Mouse (Mus musculus): Measurements from ENCODE around the gene Shd. TPM values are rescaled to one million over a fixed set of nuclear protein-coding genes. Genes with fewer than 3 reads are reported as not detected.
A peak's percentile ranks its signal among the peaks of the same experiment; 100 is the strongest.

The Shd gene
- polyA plus RNA-seq, 1 experiment: 122 TPM

GRCm38 (mm10) chr17:55948647-55949046 lies 21.6 kb upstream of the Shd start:
- H3K4me3 ChIP-seq (replicated peaks; ENCODE audit: insufficient read depth, low read depth, low read length): no peak overlapping the region
- no peak overlapping the region for H3K27ac ChIP-seq (ENCODE audit: insufficient read depth, low read length)
- DNase-seq: no peak
- H3K27me3 ChIP-seq (ENCODE audit: control insufficient read depth, insufficient read depth, low read length): no peaks in the 10 kb centered on the region
- WGBS: 92% methylated on average over 4 of the region's 4 CpGs
- no peaks in the 10 kb centered on the region for H3K4me1 ChIP-seq (ENCODE audit: control insufficient read depth, insufficient read depth, low read length)
- no peak for TF ChIP-seq CTCF (IDR thresholded peaks at IDR 0.05; ENCODE audit: borderline replicate concordance, insufficient read depth, low read depth, low read length)
- TF ChIP-seq POLR2A (IDR thresholded peaks at IDR 0.05; ENCODE audit: borderline replicate concordance, insufficient read depth, low read length): no peak

- 89% methylated on average over 2 of the region's 2 CpGs for WGBS
- Histone ChIP-seq H3K4me1 (ENCODE audit: control insufficient read depth, insufficient read depth, low read length) (no peaks in the 10 kb centered on the region), H3K4me3 (replicated peaks; ENCODE audit: insufficient read depth, low read depth, low read length) (no peak within 1 kb of the TSS), H3K27ac (ENCODE audit: insufficient read depth, low read length) (no peak within 1 kb of the TSS), H3K27me3 (ENCODE audit: control insufficient read depth, insufficient read depth, low read length) (no peaks in the 10 kb centered on the region)
- no peak for DNase-seq
- no peak for TF ChIP-seq CTCF (IDR thresholded peaks at IDR 0.05; ENCODE audit: borderline replicate concordance, insufficient read depth, low read depth, low read length)
- TF ChIP-seq POLR2A (IDR thresholded peaks at IDR 0.05; ENCODE audit: borderline replicate concordance, insufficient read depth, low read length): no peak
Observed at GRCm38 (mm10) chr17:55949400-55949799, 20.9 kb upstream of the Shd start, which contains the start of gene Zfp119b. Zfp119b (minus strand) TSS chr17:55949500.

- no peak overlapping the region for H3K27ac ChIP-seq (ENCODE audit: insufficient read depth, low read length)
Observed at GRCm38 (mm10) chr17:55950601-55951000, 19.7 kb upstream of the Shd start.

GRCm38 (mm10) chr17:55952041-55952440 lies 18.2 kb upstream of the Shd start:
- TF ChIP-seq POLR2A (IDR thresholded peaks at IDR 0.05; ENCODE audit: borderline replicate concordance, insufficient read depth, low read length) (no peak), CTCF (IDR thresholded peaks at IDR 0.05; ENCODE audit: borderline replicate concordance, insufficient read depth, low read depth, low read length) (no peak)
- no peak overlapping the region for H3K27ac ChIP-seq (ENCODE audit: insufficient read depth, low read length)
- no peaks in the 10 kb centered on the region for H3K27me3 ChIP-seq (ENCODE audit: control insufficient read depth, insufficient read depth, low read length)
- peaks cover 4% of the 10 kb centered on the region; the same call in 1 of the 2 replicates for H3K4me1 ChIP-seq (ENCODE audit: control insufficient read depth, insufficient read depth, low read length)
- no peak overlapping the region for H3K4me3 ChIP-seq (replicated peaks; ENCODE audit: insufficient read depth, low read depth, low read length)
- DNase-seq: no peak

More at GRCm38 (mm10) chr17:55950601-55951000, 19.7 kb upstream of the Shd start:
- DNase-seq: no peak
- WGBS: 76% methylated on average over 9 of the region's 9 CpGs
- Histone ChIP-seq H3K4me3 (replicated peaks; ENCODE audit: insufficient read depth, low read depth, low read length) (no peak overlapping the region), H3K4me1 (ENCODE audit: control insufficient read depth, insufficient read depth, low read length) (no peaks in the 10 kb centered on the region), H3K27me3 (ENCODE audit: control insufficient read depth, insufficient read depth, low read length) (no peaks in the 10 kb centered on the region)
- TF ChIP-seq POLR2A (IDR thresholded peaks at IDR 0.05; ENCODE audit: borderline replicate concordance, insufficient read depth, low read length) (no peak), CTCF (IDR thresholded peaks at IDR 0.05; ENCODE audit: borderline replicate concordance, insufficient read depth, low read depth, low read length) (no peak)

- TF ChIP-seq POLR2A (IDR thresholded peaks at IDR 0.05; ENCODE audit: borderline replicate concordance, insufficient read depth, low read length): no peak
- Histone ChIP-seq H3K27ac (ENCODE audit: insufficient read depth, low read length) (no peak within 1 kb of the TSS), H3K27me3 (ENCODE audit: control insufficient read depth, insufficient read depth, low read length) (no peaks in the 10 kb centered on the region), H3K4me1 (ENCODE audit: control insufficient read depth, insufficient read depth, low read length) (peaks cover 8% of the 10 kb centered on the region; the same call in 1 of the 2 replicates), H3K4me3 (replicated peaks; ENCODE audit: insufficient read depth, low read depth, low read length) (no peak within 1 kb of the TSS)
- 70% methylated on average over 6 of the region's 6 CpGs for WGBS
- no peak for DNase-seq
Observed at GRCm38 (mm10) chr17:55952447-55953027, 17.7 kb upstream of the Shd start, which contains the start of gene Ebi3. Ebi3 (plus strand) TSS chr17:55952640.

- H3K27me3 ChIP-seq (ENCODE audit: control insufficient read depth, insufficient read depth, low read length): no peaks in the 10 kb centered on the region
- TF ChIP-seq POLR2A (IDR thresholded peaks at IDR 0.05; ENCODE audit: borderline replicate concordance, insufficient read depth, low read length) (no peak), CTCF (IDR thresholded peaks at IDR 0.05; ENCODE audit: borderline replicate concordance, insufficient read depth, low read depth, low read length) (no peak)
- peaks cover 9% of the 10 kb centered on the region; the same call in 1 of the 2 replicates for H3K4me1 ChIP-seq (ENCODE audit: control insufficient read depth, insufficient read depth, low read length)
- WGBS: 59% methylated on average over 6 of the region's 6 CpGs
- H3K4me3 ChIP-seq (replicated peaks; ENCODE audit: insufficient read depth, low read depth, low read length): no peak overlapping the region
- no peak overlapping the region for H3K27ac ChIP-seq (ENCODE audit: insufficient read depth, low read length)
- DNase-seq: no peak
Observed at GRCm38 (mm10) chr17:55953751-55954150, 16.5 kb upstream of the Shd start.

GRCm38 (mm10) chr17:55954229-55954628 lies 16.0 kb upstream of the Shd start:
- TF ChIP-seq CTCF (IDR thresholded peaks at IDR 0.05; ENCODE audit: borderline replicate concordance, insufficient read depth, low read depth, low read length) (no peak), POLR2A (IDR thresholded peaks at IDR 0.05; ENCODE audit: borderline replicate concordance, insufficient read depth, low read length) (no peak)
- no peak overlapping the region for H3K4me3 ChIP-seq (replicated peaks; ENCODE audit: insufficient read depth, low read depth, low read length)
- H3K27me3 ChIP-seq (ENCODE audit: control insufficient read depth, insufficient read depth, low read length): no peaks in the 10 kb centered on the region
- peaks cover 9% of the 10 kb centered on the region; the same call in 1 of the 2 replicates for H3K4me1 ChIP-seq (ENCODE audit: control insufficient read depth, insufficient read depth, low read length)
- WGBS: 42% methylated on average over 16 of the region's 16 CpGs
- DNase-seq: peak in 1 of 2 experiments; percentile 4
- H3K27ac ChIP-seq (ENCODE audit: insufficient read depth, low read length): no peak overlapping the region

- H3K27ac ChIP-seq (ENCODE audit: insufficient read depth, low read length): no peak overlapping the region
- H3K4me3 ChIP-seq (replicated peaks; ENCODE audit: insufficient read depth, low read depth, low read length): peak overlapping the region; percentile 60
- WGBS: 1% methylated on average over 26 of the region's 26 CpGs
- no peak for TF ChIP-seq CTCF (IDR thresholded peaks at IDR 0.05; ENCODE audit: borderline replicate concordance, insufficient read depth, low read depth, low read length)
- peak; percentile 48; the same call in 1 of the 2 replicates for TF ChIP-seq POLR2A (IDR thresholded peaks at IDR 0.05; ENCODE audit: borderline replicate concordance, insufficient read depth, low read length)
- H3K4me1 ChIP-seq (ENCODE audit: control insufficient read depth, insufficient read depth, low read length): peaks cover 14% of the 10 kb centered on the region
- DNase-seq: peak; percentile 88 to 89
- H3K27me3 ChIP-seq (ENCODE audit: control insufficient read depth, insufficient read depth, low read length): no peaks in the 10 kb centered on the region
Observed at GRCm38 (mm10) chr17:55956129-55956528, 14.1 kb upstream of the Shd start.
